Mouse (Mus musculus): ENCODE data around the gene Lamtor5.

DNA sequence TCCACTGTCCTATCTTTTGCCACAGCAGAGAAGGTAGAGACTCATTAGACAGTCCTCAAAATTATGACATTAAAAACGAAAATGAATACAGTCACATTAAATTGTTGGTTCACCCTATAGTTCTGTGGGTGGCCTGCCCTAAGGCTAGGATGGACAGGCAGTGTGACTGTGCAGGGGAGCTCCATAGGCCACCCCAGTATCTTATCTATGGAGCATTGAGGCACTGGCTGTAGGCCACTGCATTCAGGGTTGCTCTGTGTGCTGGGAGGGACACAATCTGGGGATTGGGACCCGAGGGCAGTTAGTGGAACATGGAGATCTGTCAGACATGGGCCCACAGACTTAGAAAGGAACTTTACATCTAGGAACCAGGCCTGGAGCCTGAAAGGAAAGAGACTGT, 44.7 kb upstream of the Lamtor5 start:
- TF ChIP-seq CTCF (IDR thresholded peaks at IDR 0.05; ENCODE audit: low read depth, low read length) (no peak), POLR2A (IDR thresholded peaks at IDR 0.05; ENCODE audit: extremely low read depth, insufficient read depth, low read length) (no peak)

Data from liver, adult 2 months (tissue).